Mouse (Mus musculus): ENCODE measurements around the gene Snap25.

Snap25 gene

DNA sequence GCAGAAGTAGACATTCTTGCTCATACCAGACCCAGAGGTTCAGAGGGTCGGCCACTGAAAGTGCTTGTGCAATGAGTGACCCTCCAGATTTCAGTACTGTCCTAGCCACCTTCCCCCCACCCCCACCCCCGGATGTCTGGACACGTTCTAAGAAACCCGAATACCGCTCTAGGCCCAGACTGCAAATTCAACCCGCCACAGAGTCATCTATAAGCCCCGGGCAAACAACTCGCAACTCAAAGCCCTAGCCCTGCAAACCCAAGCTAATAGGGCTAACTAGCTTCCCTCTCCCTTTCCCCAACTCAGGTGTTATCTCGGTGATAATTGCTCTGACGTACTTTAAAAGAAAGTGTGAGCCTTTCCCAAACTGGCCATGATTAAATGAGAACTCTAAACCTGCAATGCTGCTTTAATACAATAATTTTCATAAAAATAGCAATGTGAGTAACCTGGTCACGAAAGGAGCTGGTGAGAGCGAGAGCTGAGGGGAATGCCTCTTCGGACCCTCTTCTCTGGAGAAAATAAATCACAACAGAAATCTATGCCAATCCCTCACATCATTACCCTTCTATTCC is 725 bp upstream of the Snap25 start:
- DNase-seq (ENCODE audit: low spot score): no peak

GRCm38 (mm10) chr2:136714008-136714411 is 757 bp downstream of the Snap25 start:
- peak; percentile 87 for DNase-seq (ENCODE audit: low spot score)

DNA sequence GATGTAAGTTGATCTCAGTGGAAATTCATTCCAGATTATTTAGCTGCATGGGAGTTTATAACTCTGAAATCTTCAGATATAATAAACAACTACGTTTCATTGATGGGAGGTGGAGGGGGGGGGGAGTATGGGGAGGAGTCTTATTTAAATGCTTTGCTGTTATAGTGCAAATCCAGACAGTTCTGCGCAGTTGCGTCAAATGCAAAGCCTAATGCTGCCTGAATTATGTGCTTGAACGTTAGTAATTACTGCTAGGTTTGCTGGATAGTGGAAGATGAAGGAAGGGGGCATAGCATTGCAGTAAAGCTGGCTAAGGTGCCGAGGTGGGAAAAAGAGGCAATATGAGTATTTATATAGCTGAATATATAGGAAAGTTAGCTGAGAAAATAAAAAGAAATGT is 2.3 kb downstream of the Snap25 start:
- DNase-seq (ENCODE audit: low spot score): no peak

- DNase-seq (ENCODE audit: low spot score): no peak
Measured at GRCm38 (mm10) chr2:136716400-136716799, 3.1 kb downstream of the Snap25 start.

DNA sequence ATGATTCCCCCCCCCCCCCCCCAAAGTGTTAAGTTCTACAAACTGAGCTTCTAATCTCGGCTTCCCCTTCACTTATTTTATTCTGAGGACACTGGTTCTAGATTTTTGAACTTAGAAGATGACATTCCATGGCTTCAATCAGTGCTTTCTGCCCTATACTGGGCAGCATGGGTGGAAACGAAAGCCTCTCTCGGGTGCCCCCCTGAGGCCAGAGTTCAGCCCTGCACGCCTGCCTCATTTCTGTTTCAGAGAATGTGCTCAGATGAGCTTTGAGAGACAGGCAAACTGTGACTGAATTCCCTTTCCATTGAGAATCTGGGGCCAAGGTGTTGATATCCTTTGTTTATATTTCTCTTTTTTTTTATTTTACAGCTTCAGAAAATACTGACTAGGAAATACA is 7.0 kb downstream of the Snap25 start:
- peak; percentile 71 for DNase-seq (ENCODE audit: low spot score)

DNA sequence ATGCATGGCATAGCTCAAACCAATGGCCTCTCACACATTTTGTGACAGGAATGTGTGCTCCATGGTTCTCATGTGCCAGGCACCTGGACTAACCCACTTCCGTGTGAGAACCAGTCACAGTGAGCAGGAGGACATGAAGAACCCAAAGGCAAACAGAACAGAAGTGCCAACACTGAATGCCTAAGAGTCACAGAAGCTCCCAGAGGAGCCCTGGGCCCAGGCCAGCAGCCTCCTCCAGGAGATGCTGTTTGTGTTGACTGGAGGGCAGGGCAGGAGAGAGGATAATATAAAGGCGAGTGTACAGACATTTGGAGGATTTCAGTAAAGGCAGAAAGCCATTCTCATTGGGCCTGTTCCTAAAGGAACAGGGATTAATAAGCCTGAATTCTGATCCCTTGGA is 25.0 kb downstream of the Snap25 start:
- no peak for DNase-seq (ENCODE audit: low spot score)

DNA sequence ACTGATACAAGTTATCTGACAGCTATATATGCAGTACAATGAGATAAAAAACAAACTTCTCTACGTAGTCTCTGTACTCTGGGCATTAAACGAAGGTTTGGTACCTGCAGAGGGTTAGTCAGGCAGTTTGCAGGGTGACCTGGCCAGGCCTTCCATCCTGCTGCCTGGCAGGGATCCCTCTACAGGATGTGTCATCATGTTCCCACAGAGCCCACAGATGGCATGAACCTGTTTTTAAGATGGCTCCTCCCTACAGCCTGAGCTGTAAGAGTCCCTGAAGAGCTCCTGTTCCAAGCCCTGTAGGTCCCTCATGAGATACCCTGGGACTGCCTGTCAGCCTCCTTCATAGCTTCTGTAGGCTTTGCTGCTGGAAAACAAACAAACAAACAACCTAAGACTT is 29.0 kb downstream of the Snap25 start:
- DNase-seq (ENCODE audit: low spot score): no peak

- DNase-seq (ENCODE audit: low spot score): no peak
Measured at GRCm38 (mm10) chr2:136744683-136745326, 31.6 kb downstream of the Snap25 start.

DNA sequence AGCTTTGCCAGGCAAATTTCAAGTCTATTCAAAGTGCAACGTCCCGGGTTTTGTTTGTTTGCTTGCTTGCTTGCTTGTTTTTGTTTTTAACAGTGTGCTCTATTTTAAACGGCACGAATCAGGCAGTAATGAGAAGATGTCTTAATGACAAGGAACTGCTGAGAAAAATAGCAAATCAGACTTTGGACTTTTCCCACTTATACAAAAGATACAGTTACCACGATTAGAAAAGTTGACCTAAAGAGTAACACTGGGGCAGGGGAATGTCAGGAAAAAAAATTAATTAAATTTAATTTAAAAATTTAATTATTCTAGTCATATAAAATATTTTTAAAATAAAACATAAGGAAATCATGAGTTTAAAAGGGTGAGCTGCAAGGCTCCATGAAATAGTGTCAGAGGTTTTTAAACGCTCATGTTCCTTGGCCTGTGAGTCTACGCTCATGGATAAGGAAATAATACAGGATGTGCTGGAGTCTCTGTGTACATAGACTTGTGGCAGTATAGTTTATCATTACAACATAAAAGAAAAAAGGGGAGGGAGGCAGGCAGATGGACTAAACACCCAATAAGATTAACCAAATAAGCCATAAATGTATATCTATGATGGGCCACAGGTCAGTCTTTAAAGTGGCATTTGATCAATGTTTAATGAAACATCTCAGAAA is 32.2 kb downstream of the Snap25 start:
- DNase-seq (ENCODE audit: low spot score): no peak

DNA sequence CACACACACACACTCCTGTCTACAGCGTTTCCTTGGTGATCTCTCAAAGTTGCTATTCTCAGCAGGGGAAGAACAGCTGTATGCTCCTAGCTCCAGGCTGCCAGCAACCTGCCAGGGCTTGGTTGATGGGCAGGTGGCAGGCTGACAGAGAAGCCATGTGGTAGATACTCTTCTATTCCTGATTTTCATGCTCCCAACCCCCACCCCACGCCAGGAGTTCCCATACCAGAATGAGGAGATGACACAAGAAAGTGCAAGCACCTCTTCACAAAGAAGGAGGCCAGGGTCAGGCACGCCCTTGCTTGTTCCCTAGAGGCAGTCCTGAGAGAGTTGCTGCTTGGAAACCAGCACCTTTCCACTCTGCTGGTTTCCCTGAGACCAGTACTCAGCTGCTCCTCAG is 40.4 kb downstream of the Snap25 start:
- DNase-seq (ENCODE audit: low spot score): no peak

- no peak for DNase-seq (ENCODE audit: low spot score)
Measured at GRCm38 (mm10) chr2:136758809-136759551, 45.7 kb downstream of the Snap25 start.

GRCm38 (mm10) chr2:136778156-136778555 is 64.9 kb downstream of the Snap25 start:
- DNase-seq (ENCODE audit: low spot score): no peak

- DNase-seq (ENCODE audit: low spot score): no peak
Measured at GRCm38 (mm10) chr2:136778674-136779073, 65.4 kb downstream of the Snap25 start.

GRCm38 (mm10) chr2:136780268-136780667 is 67.0 kb downstream of the Snap25 start:
- no peak for DNase-seq (ENCODE audit: low spot score)

- no peak for DNase-seq (ENCODE audit: low spot score)
Measured at GRCm38 (mm10) chr2:136784310-136784709, 71.1 kb downstream of the Snap25 start.

DNA sequence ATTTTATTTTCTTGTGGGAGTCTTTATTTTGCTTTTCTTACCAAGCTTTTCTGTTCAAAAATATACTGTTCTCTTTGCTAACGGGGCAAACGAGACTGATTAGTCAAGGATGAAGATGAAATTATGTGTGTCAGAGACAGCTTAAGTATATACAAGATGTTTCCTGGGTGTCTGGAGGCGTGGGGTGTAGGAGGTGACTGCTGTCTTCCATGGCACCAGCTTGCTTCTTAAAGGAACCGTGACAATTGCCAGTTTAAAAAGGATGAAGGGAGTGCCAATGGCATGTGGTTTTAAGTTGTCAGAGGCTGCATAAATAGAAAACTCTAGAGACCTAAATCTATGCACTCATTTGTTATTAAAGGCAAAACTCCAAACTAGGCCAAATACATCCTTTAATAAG is 75.1 kb downstream of the Snap25 start:
- no peak for DNase-seq (ENCODE audit: low spot score)

DNA sequence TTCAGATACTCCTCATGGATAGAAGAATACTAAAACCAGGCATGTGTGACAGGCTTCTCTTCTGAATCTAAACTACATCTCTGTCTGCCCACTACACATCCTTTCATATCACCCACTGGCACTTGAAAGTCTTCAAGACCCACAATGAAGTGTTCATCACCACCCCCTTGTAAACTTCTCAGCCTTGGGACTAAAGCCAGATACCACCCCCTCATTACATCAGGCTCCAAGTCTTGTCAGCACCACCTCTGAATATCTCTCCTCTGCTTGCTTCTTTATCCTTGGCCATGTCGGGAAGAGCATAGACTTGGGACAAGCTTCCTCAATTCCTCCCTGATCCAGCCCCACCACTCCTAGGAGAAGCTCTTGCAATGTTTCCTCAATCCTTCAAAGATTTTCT is 83.3 kb downstream of the Snap25 start:
- no peak for DNase-seq (ENCODE audit: low spot score)

DNA sequence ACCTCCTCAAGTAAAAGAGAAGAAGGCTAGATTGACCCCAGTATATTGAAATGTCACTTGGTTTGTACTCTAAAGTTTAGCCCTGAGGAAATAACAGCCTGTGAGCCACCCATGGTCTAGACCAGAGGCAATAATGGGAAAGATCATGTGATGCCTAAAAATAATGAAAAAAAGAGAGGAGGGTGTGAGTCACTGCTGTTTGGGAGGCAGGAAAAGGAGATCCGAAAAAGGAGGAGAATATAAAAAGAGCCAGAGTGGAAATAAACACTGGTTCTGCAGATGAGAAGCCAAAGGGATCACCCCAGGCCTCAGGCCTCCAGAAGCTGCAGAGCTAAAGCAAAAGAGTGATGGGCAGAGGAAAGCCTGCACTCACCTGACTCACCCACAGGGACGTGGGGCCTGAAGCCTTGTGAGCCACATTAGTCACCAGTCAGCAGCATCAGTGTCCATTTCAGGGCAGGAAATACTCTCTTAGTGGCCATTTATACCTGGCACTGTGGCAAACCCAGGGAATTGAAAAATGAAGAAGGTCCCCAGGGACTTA is 85.7 kb downstream of the Snap25 start:
- DNase-seq (ENCODE audit: low spot score): no peak

- DNase-seq (ENCODE audit: low spot score): no peak
Measured at GRCm38 (mm10) chr2:136801102-136801501, 87.8 kb downstream of the Snap25 start.

- DNase-seq (ENCODE audit: low spot score): no peak
Measured at GRCm38 (mm10) chr2:136802076-136802475, 88.8 kb downstream of the Snap25 start.

DNA sequence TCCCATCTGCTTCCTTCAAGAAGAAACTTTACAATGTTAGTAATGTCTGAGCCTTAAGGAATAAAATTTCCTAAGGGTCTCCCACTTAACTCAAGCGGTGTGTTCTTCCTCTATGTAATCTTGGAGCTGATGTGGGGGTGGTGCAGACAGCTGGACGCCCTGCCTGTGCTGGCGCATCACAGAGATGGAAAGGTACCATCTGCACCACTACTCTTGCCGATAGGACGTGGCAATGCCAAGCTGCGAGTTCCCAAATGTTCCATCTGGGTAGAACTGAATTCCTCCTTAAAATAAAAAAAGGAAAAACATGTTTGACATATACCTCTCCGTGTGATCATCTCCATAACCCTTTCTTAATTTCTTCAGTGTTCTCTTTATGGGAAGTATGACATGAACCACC is 89.9 kb downstream of the Snap25 start:
- no peak for DNase-seq (ENCODE audit: low spot score)

GRCm38 (mm10) chr2:136807992-136808726 is 94.9 kb downstream of the Snap25 start:
- DNase-seq (ENCODE audit: low spot score): no peak
